Mouse (Mus musculus): ENCODE data around the gene Srms. TPM values are rescaled to one million over a fixed set of nuclear protein-coding genes. Genes with fewer than 3 reads are reported as not detected.

Srms gene
- polyA plus RNA-seq, 1 experiment: not detected

DNA sequence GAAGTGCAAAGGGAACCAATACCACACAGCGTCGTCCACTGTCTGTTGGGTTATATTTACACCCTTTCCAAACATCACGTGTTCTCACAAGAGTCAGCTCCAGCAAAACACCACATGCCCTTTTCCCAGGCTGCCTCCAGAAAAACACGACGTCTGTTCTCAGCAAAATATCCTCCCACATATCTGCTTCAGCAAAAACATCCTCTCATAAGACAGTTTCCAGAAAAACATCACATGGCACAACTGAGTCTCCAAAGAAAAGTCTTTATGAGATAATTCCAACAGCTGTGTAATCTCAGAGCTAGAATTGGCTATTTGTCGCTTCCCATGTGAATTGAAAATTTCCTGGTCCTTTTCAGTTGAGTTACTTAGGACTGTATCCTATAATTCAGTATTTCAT is 32.1 kb downstream of the Srms start:
- TF ChIP-seq CTCF (IDR thresholded peaks at IDR 0.05; ENCODE audit: borderline replicate concordance, insufficient read depth, low read length): no peak
- no peak for TF ChIP-seq POLR2A (IDR thresholded peaks at IDR 0.05; ENCODE audit: low read depth, low read length)
- Histone ChIP-seq H3K27ac (ENCODE audit: insufficient read depth, low read length) (no peak overlapping the region), H3K4me1 (ENCODE audit: control insufficient read depth, insufficient read depth, low read length) (no peaks in the 10 kb centered on the region), H3K4me3 (ENCODE audit: insufficient read depth, low read length) (no peak overlapping the region)

- H3K4me1 ChIP-seq (ENCODE audit: control insufficient read depth, insufficient read depth, low read length): no peaks in the 10 kb centered on the region
- no peak overlapping the region for H3K27ac ChIP-seq (ENCODE audit: insufficient read depth, low read length)
- TF ChIP-seq CTCF (IDR thresholded peaks at IDR 0.05; ENCODE audit: borderline replicate concordance, insufficient read depth, low read length) (no peak), POLR2A (IDR thresholded peaks at IDR 0.05; ENCODE audit: low read depth, low read length) (no peak)
- H3K4me3 ChIP-seq (ENCODE audit: insufficient read depth, low read length): no peak overlapping the region
These were observed 34.5 kb downstream of the Srms start for GRCm38 (mm10) chr2:181178471-181178870.

GRCm38 (mm10) chr2:181178015-181178414 is 35.0 kb downstream of the Srms start:
- H3K4me1 ChIP-seq (ENCODE audit: control insufficient read depth, insufficient read depth, low read length): no peaks in the 10 kb centered on the region
- no peak overlapping the region for H3K4me3 ChIP-seq (ENCODE audit: insufficient read depth, low read length)
- TF ChIP-seq CTCF (IDR thresholded peaks at IDR 0.05; ENCODE audit: borderline replicate concordance, insufficient read depth, low read length) (no peak), POLR2A (IDR thresholded peaks at IDR 0.05; ENCODE audit: low read depth, low read length) (no peak)
- H3K27ac ChIP-seq (ENCODE audit: insufficient read depth, low read length): no peak overlapping the region

DNA sequence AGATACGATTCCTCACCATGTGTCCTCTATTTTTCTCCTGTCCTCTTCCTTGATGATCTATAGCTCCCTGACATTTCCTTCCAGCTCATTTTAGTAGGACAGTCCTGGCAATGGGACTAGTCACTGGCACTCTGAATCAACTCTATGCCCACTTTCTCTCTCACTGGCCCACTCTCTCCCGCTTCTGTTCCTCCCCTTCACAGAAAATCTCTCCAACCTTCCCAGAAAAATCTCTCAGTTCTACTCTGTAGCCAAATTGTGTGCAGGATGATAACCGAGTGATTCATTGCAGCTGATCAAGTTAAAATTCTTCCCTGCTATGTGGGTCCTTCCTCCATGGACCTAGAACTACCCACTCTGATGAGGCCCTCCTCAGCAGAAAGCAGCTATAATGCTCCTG is 38.3 kb downstream of the Srms start:
- no peak for TF ChIP-seq CTCF (IDR thresholded peaks at IDR 0.05; ENCODE audit: borderline replicate concordance, insufficient read depth, low read length)
- TF ChIP-seq POLR2A (IDR thresholded peaks at IDR 0.05; ENCODE audit: low read depth, low read length): no peak
- Histone ChIP-seq H3K27ac (ENCODE audit: insufficient read depth, low read length) (no peak overlapping the region), H3K4me1 (ENCODE audit: control insufficient read depth, insufficient read depth, low read length) (no peaks in the 10 kb centered on the region), H3K4me3 (ENCODE audit: insufficient read depth, low read length) (no peak overlapping the region)

GRCm38 (mm10) chr2:181166469-181166868 is 46.5 kb downstream of the Srms start:
- Histone ChIP-seq H3K27ac (ENCODE audit: insufficient read depth, low read length) (no peak overlapping the region), H3K4me3 (ENCODE audit: insufficient read depth, low read length) (no peak overlapping the region), H3K4me1 (ENCODE audit: control insufficient read depth, insufficient read depth, low read length) (no peaks in the 10 kb centered on the region)
- TF ChIP-seq POLR2A (IDR thresholded peaks at IDR 0.05; ENCODE audit: low read depth, low read length) (no peak), CTCF (IDR thresholded peaks at IDR 0.05; ENCODE audit: borderline replicate concordance, insufficient read depth, low read length) (no peak)

- Histone ChIP-seq H3K4me3 (ENCODE audit: insufficient read depth, low read length) (no peak overlapping the region), H3K27ac (ENCODE audit: insufficient read depth, low read length) (no peak overlapping the region), H3K4me1 (ENCODE audit: control insufficient read depth, insufficient read depth, low read length) (no peaks in the 10 kb centered on the region)
- no peak for TF ChIP-seq POLR2A (IDR thresholded peaks at IDR 0.05; ENCODE audit: low read depth, low read length)
- no peak for TF ChIP-seq CTCF (IDR thresholded peaks at IDR 0.05; ENCODE audit: borderline replicate concordance, insufficient read depth, low read length)
These were observed 52.2 kb downstream of the Srms start for GRCm38 (mm10) chr2:181160821-181161220.

- H3K27ac ChIP-seq (ENCODE audit: insufficient read depth, low read length): no peak overlapping the region
- no peaks in the 10 kb centered on the region for H3K4me1 ChIP-seq (ENCODE audit: control insufficient read depth, insufficient read depth, low read length)
- TF ChIP-seq CTCF (IDR thresholded peaks at IDR 0.05; ENCODE audit: borderline replicate concordance, insufficient read depth, low read length) (no peak), POLR2A (IDR thresholded peaks at IDR 0.05; ENCODE audit: low read depth, low read length) (no peak)
- no peak overlapping the region for H3K4me3 ChIP-seq (ENCODE audit: insufficient read depth, low read length)
These were observed 53.2 kb downstream of the Srms start for GRCm38 (mm10) chr2:181159771-181160170.

- TF ChIP-seq CTCF (IDR thresholded peaks at IDR 0.05; ENCODE audit: borderline replicate concordance, insufficient read depth, low read length): no peak
- TF ChIP-seq POLR2A (IDR thresholded peaks at IDR 0.05; ENCODE audit: low read depth, low read length): no peak
These were observed 53.9 kb downstream of the Srms start for GRCm38 (mm10) chr2:181159091-181159514.

GRCm38 (mm10) chr2:181158471-181158870 is 54.5 kb downstream of the Srms start:
- TF ChIP-seq POLR2A (IDR thresholded peaks at IDR 0.05; ENCODE audit: low read depth, low read length): no peak
- no peak for TF ChIP-seq CTCF (IDR thresholded peaks at IDR 0.05; ENCODE audit: borderline replicate concordance, insufficient read depth, low read length)
- Histone ChIP-seq H3K4me1 (ENCODE audit: control insufficient read depth, insufficient read depth, low read length) (no peaks in the 10 kb centered on the region), H3K27ac (ENCODE audit: insufficient read depth, low read length) (no peak overlapping the region), H3K4me3 (ENCODE audit: insufficient read depth, low read length) (no peak overlapping the region)

More at GRCm38 (mm10) chr2:181159091-181159514, 53.9 kb downstream of the Srms start:
- H3K4me1 ChIP-seq (ENCODE audit: control insufficient read depth, insufficient read depth, low read length): no peaks in the 10 kb centered on the region
- no peak overlapping the region for H3K27ac ChIP-seq (ENCODE audit: insufficient read depth, low read length)
- H3K4me3 ChIP-seq (ENCODE audit: insufficient read depth, low read length): no peak overlapping the region

DNA sequence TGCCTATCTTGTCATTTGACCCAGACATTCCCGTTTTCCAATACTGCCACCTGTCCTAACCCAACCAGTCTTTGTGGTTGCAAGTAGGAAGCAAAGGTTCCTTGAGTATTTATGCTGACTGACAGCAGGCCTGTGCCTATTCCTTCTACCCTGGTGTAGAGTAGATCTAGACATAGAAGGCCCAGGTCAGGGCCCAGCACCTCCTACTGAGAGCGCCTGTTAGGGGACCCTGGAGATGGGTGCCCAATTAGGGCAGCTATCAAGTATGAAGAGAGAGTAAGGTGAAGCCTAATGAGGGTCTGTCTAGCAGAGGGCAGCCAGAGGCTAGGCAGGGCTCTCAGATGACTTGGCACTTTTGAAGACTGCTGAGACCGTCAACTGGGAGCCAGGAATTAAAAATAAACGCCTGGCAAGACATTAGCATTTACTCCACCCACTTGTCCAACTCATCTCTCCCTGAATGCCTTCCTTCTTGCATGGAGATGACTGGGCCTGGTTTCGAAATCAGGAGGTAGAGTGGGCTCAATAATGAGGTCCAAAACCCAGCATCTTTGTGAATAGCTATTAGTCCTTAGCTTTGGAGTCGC is 55.2 kb downstream of the Srms start:
- TF ChIP-seq POLR2A (IDR thresholded peaks at IDR 0.05; ENCODE audit: low read depth, low read length) (no peak), CTCF (IDR thresholded peaks at IDR 0.05; ENCODE audit: borderline replicate concordance, insufficient read depth, low read length) (no peak)
- Histone ChIP-seq H3K27ac (ENCODE audit: insufficient read depth, low read length) (no peak overlapping the region), H3K4me1 (ENCODE audit: control insufficient read depth, insufficient read depth, low read length) (no peaks in the 10 kb centered on the region), H3K4me3 (ENCODE audit: insufficient read depth, low read length) (no peak overlapping the region)
